Mouse (Mus musculus): ENCODE measurements around the gene Slc5a1. TPM values are rescaled to one million over a fixed set of nuclear protein-coding genes. Genes with fewer than 3 reads are reported as not detected.

Slc5a1 gene
- polyA plus RNA-seq (2014; fragmentation: Illumina TruSeq; extraction: RNeasy Lipid Tissue Mini Kit (QIAGEN cat#74804); ENCODE audit: insufficient read depth, low read depth, low replicate concordance): 0.95 TPM

DNA sequence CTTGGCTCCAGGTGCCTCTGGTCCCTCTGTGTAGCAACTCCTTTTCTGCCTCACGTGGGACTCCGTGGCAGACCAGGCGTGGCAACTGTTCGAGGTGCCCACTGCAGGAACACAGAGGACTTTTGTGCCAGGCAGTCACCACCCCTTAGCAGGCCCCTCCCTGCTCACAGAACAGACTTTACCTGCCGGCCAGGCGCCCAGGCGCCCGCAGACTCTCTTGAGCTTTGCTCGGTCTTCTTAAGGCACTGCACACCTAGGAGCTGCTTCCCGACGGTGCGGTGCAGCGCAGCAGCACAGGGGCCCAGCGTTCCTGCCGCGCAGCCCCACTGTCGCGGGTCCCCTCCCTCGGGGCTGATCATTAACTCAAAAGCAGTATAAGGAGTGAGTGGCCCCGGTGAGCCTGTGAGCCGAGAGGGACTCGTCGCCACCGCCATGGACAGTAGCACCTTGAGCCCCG is at the start of gene Slc5a1:
Slc5a1 (plus strand) TSS at position 195 of the 457 bp plus-strand sequence.

Other genes with a start within 250 kb of the Slc5a1 start
- 2.2 TPM for gene Prr14l, start 250.0 kb upstream of the Slc5a1 start, polyA plus RNA-seq (2014; fragmentation: Illumina TruSeq; extraction: RNeasy Lipid Tissue Mini Kit (QIAGEN cat#74804); ENCODE audit: insufficient read depth, low read depth, low replicate concordance)
- gene Depdc5, start 240.5 kb upstream of the Slc5a1 start, polyA plus RNA-seq (2014; fragmentation: Illumina TruSeq; extraction: RNeasy Lipid Tissue Mini Kit (QIAGEN cat#74804); ENCODE audit: insufficient read depth, low read depth, low replicate concordance): 5.8 TPM
- gene Ywhah, start 85.4 kb upstream of the Slc5a1 start, polyA plus RNA-seq (2014; fragmentation: Illumina TruSeq; extraction: RNeasy Lipid Tissue Mini Kit (QIAGEN cat#74804); ENCODE audit: insufficient read depth, low read depth, low replicate concordance): 152 TPM
- gene Spon2, start 114.2 kb downstream of the Slc5a1 start, polyA plus RNA-seq (2014; fragmentation: Illumina TruSeq; extraction: RNeasy Lipid Tissue Mini Kit (QIAGEN cat#74804); ENCODE audit: insufficient read depth, low read depth, low replicate concordance): 71.1 TPM
- gene Ctbp1, start 170.8 kb downstream of the Slc5a1 start, polyA plus RNA-seq (2014; fragmentation: Illumina TruSeq; extraction: RNeasy Lipid Tissue Mini Kit (QIAGEN cat#74804); ENCODE audit: insufficient read depth, low read depth, low replicate concordance): 117 TPM
- 58.3 TPM for gene Maea, start 231.3 kb downstream of the Slc5a1 start, polyA plus RNA-seq (2014; fragmentation: Illumina TruSeq; extraction: RNeasy Lipid Tissue Mini Kit (QIAGEN cat#74804); ENCODE audit: insufficient read depth, low read depth, low replicate concordance)

Data from lung, adult 10 weeks (tissue).